10 mouse cellular contexts compared by ENCODE assay signal in genomic region chr7:27576914-27577313, GRCm38 (mm10). TPM values are rescaled to one million over a fixed set of nuclear protein-coding genes. Genes with fewer than 3 reads are reported as not detected.
DNase-seq lines count a peak whose midpoint lies in the region; ATAC-seq and TF ChIP-seq lines count a peak whose summit lies in the region.
"Had no signal": no experiment of that assay in that cellular context is flagged by ENCODE, and none has a peak within 500 bp of the region (broad histone marks: within the 10 kb centered on the region; RNA-seq: fewer than 3 reads in every experiment).

No protein-coding gene starts in this region.

- peaks cover 68% of the 10 kb centered on the region for H3K36me3 ChIP-seq in intestine, postnatal 0 days (ENCODE audit: control insufficient read depth, insufficient read depth)
- peaks cover 45% of the 10 kb centered on the region for H3K36me3 ChIP-seq in intestine, embryonic 15.5 days
- peaks cover 24% of the 10 kb centered on the region for H3K36me3 ChIP-seq in ES-Bruce4 (ENCODE audit: control insufficient read depth, insufficient read depth, low read length, poor library complexity, severe bottlenecking)
- H3K36me3 ChIP-seq in lung, postnatal 0 days (ENCODE audit: insufficient read depth, low read length): 0 out of 2 replicates have a peak, but pooled peaks cover 12% of the 10 kb centered on the region
- peaks cover 90% of the 10 kb centered on the region for H3K36me3 ChIP-seq in hindbrain, embryonic 13.5 days

- TF ChIP-seq CTCF in intestine, postnatal 0 days (IDR thresholded peaks at IDR 0.05; ENCODE audit: low read depth): peak; percentile 76
- peak; percentile 68 for TF ChIP-seq CTCF in ES-Bruce4 (IDR thresholded peaks at IDR 0.05; ENCODE audit: low read depth, low read length)
- peak; percentile 37; the same call in 1 of the 2 replicates for TF ChIP-seq CTCF in bone marrow macrophage, adult 2 months (IDR thresholded peaks at IDR 0.05; ENCODE audit: low read depth, low read length)
- peak; percentile 70 for TF ChIP-seq CTCF in lung, postnatal 0 days (IDR thresholded peaks at IDR 0.05)

- peak; percentile 48 for DNase-seq in lung, postnatal 0 days (ENCODE audit: low spot score)
- peak; percentile 9 to 40 for DNase-seq in thymus, postnatal 10 days (ENCODE audit: low spot score in 2 of 2)

- H3K9ac ChIP-seq in intestine, postnatal 0 days (ENCODE audit: low read depth, low read length): no peak overlapping the region
- no peak overlapping the region for H3K9ac ChIP-seq in intestine, embryonic 15.5 days
- no peak overlapping the region for H3K9ac ChIP-seq in ES-Bruce4 (ENCODE audit: low read depth, poor library complexity, severe bottlenecking)
- H3K9ac ChIP-seq in lung, postnatal 0 days (replicated peaks; ENCODE audit: low read depth): no peak overlapping the region
- no peak overlapping the region for H3K9ac ChIP-seq in hindbrain, embryonic 13.5 days
- H3K9ac ChIP-seq: embryonic facial prominence, embryonic 15.5 days; limb, embryonic 12.5 days had no signal

- H3K4me2 ChIP-seq in intestine, postnatal 0 days (replicated peaks; ENCODE audit: low read depth): no peak overlapping the region
- H3K4me2 ChIP-seq in intestine, embryonic 15.5 days (replicated peaks): no peak overlapping the region
- no peak overlapping the region for H3K4me2 ChIP-seq in lung, postnatal 0 days (replicated peaks; ENCODE audit: low read depth, low read length)
- no peak overlapping the region for H3K4me2 ChIP-seq in hindbrain, embryonic 13.5 days
- H3K4me2 ChIP-seq: embryonic facial prominence, embryonic 15.5 days; limb, embryonic 12.5 days had no signal

- H3K4me1 ChIP-seq in intestine, postnatal 0 days (replicated peaks; ENCODE audit: control insufficient read depth, insufficient read depth, low read length): no peaks in the 10 kb centered on the region
- H3K4me1 ChIP-seq in intestine, embryonic 15.5 days (replicated peaks): no peaks in the 10 kb centered on the region
- peaks cover 2% of the 10 kb centered on the region for H3K4me1 ChIP-seq in ES-Bruce4 (ENCODE audit: control insufficient read depth, insufficient read depth, low read length)
- H3K4me1 ChIP-seq in bone marrow macrophage, adult 2 months (ENCODE audit: control insufficient read depth, insufficient read depth, low read length): peaks cover 50% of the 10 kb centered on the region
- H3K4me1 ChIP-seq in lung, postnatal 0 days (ENCODE audit: insufficient read depth, low read depth, low read length): no peaks in the 10 kb centered on the region
- H3K4me1 ChIP-seq in hindbrain, embryonic 13.5 days (replicated peaks): no peaks in the 10 kb centered on the region
- H3K4me1 ChIP-seq: limb, embryonic 12.5 days had no signal

- TF ChIP-seq POLR2A in ES-Bruce4 (IDR thresholded peaks at IDR 0.05; ENCODE audit: insufficient read depth, low read length): no peak
- no peak for TF ChIP-seq POLR2A in bone marrow macrophage, adult 2 months (IDR thresholded peaks at IDR 0.05; ENCODE audit: borderline replicate concordance, low read depth, low read length)

- 70% methylated on average over 6 of the region's 6 CpGs for WGBS in intestine, postnatal 0 days
- WGBS in intestine, embryonic 15.5 days: 66% methylated on average over 6 of the region's 6 CpGs
- 66% methylated on average over 6 of the region's 6 CpGs for WGBS in lung, postnatal 0 days
- WGBS in hindbrain, embryonic 13.5 days: 75% methylated on average over 6 of the region's 6 CpGs

- no peak overlapping the region for H3K4me3 ChIP-seq in intestine, postnatal 0 days (ENCODE audit: low read depth, low read length)
- H3K4me3 ChIP-seq in intestine, embryonic 15.5 days (replicated peaks): no peak overlapping the region
- H3K4me3 ChIP-seq in ES-Bruce4 (ENCODE audit: low read depth, low read length): no peak overlapping the region
- no peak overlapping the region for H3K4me3 ChIP-seq in bone marrow macrophage, adult 2 months (ENCODE audit: insufficient read depth, low read length)
- no peak overlapping the region for H3K4me3 ChIP-seq in lung, postnatal 0 days (ENCODE audit: low read depth, low read length)
- no peak overlapping the region for H3K4me3 ChIP-seq in hindbrain, embryonic 13.5 days
- H3K4me3 ChIP-seq: embryonic facial prominence, embryonic 15.5 days; limb, embryonic 12.5 days had no signal

- ATAC-seq in intestine, postnatal 0 days: 0 out of 2 replicates have a peak, but pooled peaks have one; percentile 39
- no peak for ATAC-seq in intestine, embryonic 15.5 days
- peak; percentile 80 to 83 for ATAC-seq in hematopoietic stem cell, adult 5-6 weeks (replicated peaks in 1 of 2; ENCODE audit: insufficient read depth in 1 of 2, low FRiP score in 2 of 2, low TSS enrichment in 1 of 2, low read depth in 1 of 2, poor library complexity in 2 of 2, severe bottlenecking in 2 of 2)
- peak; percentile 65 for ATAC-seq in lung, postnatal 0 days
- ATAC-seq in hindbrain, embryonic 13.5 days (ENCODE audit: low FRiP score): no peak

- H3K9me3 ChIP-seq in intestine, postnatal 0 days (ENCODE audit: control insufficient read depth): no peaks in the 10 kb centered on the region
- H3K9me3 ChIP-seq in intestine, embryonic 15.5 days: no peaks in the 10 kb centered on the region
- H3K9me3 ChIP-seq in ES-Bruce4 (replicated peaks; ENCODE audit: control insufficient read depth, insufficient read depth, low read length, poor library complexity, severe bottlenecking): no peaks in the 10 kb centered on the region
- no peaks in the 10 kb centered on the region for H3K9me3 ChIP-seq in lung, postnatal 0 days (ENCODE audit: low read length)
- no peaks in the 10 kb centered on the region for H3K9me3 ChIP-seq in hindbrain, embryonic 13.5 days
- H3K9me3 ChIP-seq: embryonic facial prominence, embryonic 15.5 days; limb, embryonic 12.5 days had no signal

- no peaks in the 10 kb centered on the region for H3K27me3 ChIP-seq in intestine, postnatal 0 days (replicated peaks; ENCODE audit: control insufficient read depth, insufficient read depth, low read length)
- H3K27me3 ChIP-seq in intestine, embryonic 15.5 days (replicated peaks): no peaks in the 10 kb centered on the region
- H3K27me3 ChIP-seq in ES-Bruce4 (ENCODE audit: control insufficient read depth, insufficient read depth, low read length, poor library complexity, severe bottlenecking): no peaks in the 10 kb centered on the region
- no peaks in the 10 kb centered on the region for H3K27me3 ChIP-seq in lung, postnatal 0 days (replicated peaks; ENCODE audit: insufficient read depth, low read length)
- no peaks in the 10 kb centered on the region for H3K27me3 ChIP-seq in hindbrain, embryonic 13.5 days
- H3K27me3 ChIP-seq: embryonic facial prominence, embryonic 15.5 days; limb, embryonic 12.5 days had no signal

- no peak overlapping the region for H3K27ac ChIP-seq in intestine, postnatal 0 days (ENCODE audit: low read depth, low read length)
- no peak overlapping the region for H3K27ac ChIP-seq in intestine, embryonic 15.5 days
- H3K27ac ChIP-seq in ES-Bruce4 (ENCODE audit: insufficient read depth, low read length): no peak overlapping the region
- peak overlapping the region; percentile 67 for H3K27ac ChIP-seq in bone marrow macrophage, adult 2 months (ENCODE audit: insufficient read depth, low read depth, low read length)
- no peak overlapping the region for H3K27ac ChIP-seq in lung, postnatal 0 days (ENCODE audit: low read length)
- no peak overlapping the region for H3K27ac ChIP-seq in hindbrain, embryonic 13.5 days
- H3K27ac ChIP-seq: embryonic facial prominence, embryonic 15.5 days; limb, embryonic 12.5 days had no signal

- TF ChIP-seq EP300 in ES-Bruce4 (IDR thresholded peaks at IDR 0.05; ENCODE audit: insufficient read depth, low read depth, low read length): 0 out of 2 replicates have a peak, but pooled peaks have one; percentile 25
- no peak for TF ChIP-seq EP300 in lung, postnatal 0 days (IDR thresholded peaks at IDR 0.05)

RNA-seq across cellular contexts. Expression of gene Akt2, which starts 14.4 kb away (rescaled TPM):
- 35.8 and 36.4 TPM in 2 replicates for polyA plus RNA-seq in intestine, postnatal 0 days (2015; fragmentation: Nextera tagmentation; extraction: Ambion mirVana)
- 68.4 and 71.1 TPM in 2 replicates for polyA plus RNA-seq in intestine, embryonic 15.5 days (2015; fragmentation: Nextera tagmentation; extraction: Ambion mirVana)
- polyA plus RNA-seq in ES-Bruce4 (2011; ENCODE audit: insufficient read depth, insufficient read length, low read depth, missing spikeins): 38.7 and 39.8 TPM in 2 replicates
- polyA plus RNA-seq in bone marrow macrophage, adult 2 months (2012; ENCODE audit: insufficient read depth, insufficient read length, missing spikeins): 67.1 and 83.5 TPM in 2 replicates
- 56.0 and 63.1 TPM in 2 replicates for total RNA-seq in hematopoietic stem cell, adult 5-6 weeks (2017)
- polyA plus RNA-seq in lung, postnatal 0 days (2015; fragmentation: Nextera tagmentation; extraction: Ambion mirVana): 64.1 and 72.9 TPM in 2 replicates
- 68.0 and 71.0 TPM in 2 replicates for polyA plus RNA-seq in hindbrain, embryonic 13.5 days (2015; fragmentation: Nextera tagmentation; extraction: Ambion mirVana)

RNA-seq across cellular contexts. Expression of gene 2310022A10Rik, which starts 23.9 kb away (rescaled TPM):
- 9.0 and 10.2 TPM in 2 replicates for polyA plus RNA-seq in intestine, postnatal 0 days (2015; fragmentation: Nextera tagmentation; extraction: Ambion mirVana)
- polyA plus RNA-seq in intestine, embryonic 15.5 days (2015; fragmentation: Nextera tagmentation; extraction: Ambion mirVana): 21.7 and 24.1 TPM in 2 replicates
- polyA plus RNA-seq in ES-Bruce4 (2011; ENCODE audit: insufficient read depth, insufficient read length, low read depth, missing spikeins): 36.1 and 36.7 TPM in 2 replicates
- polyA plus RNA-seq in bone marrow macrophage, adult 2 months (2012; ENCODE audit: insufficient read depth, insufficient read length, missing spikeins): 53.6 and 59.8 TPM in 2 replicates
- 4.8 and 7.4 TPM in 2 replicates for total RNA-seq in hematopoietic stem cell, adult 5-6 weeks (2017)
- 10.5 and 12.3 TPM in 2 replicates for polyA plus RNA-seq in lung, postnatal 0 days (2015; fragmentation: Nextera tagmentation; extraction: Ambion mirVana)
- 32.1 and 34.0 TPM in 2 replicates for polyA plus RNA-seq in hindbrain, embryonic 13.5 days (2015; fragmentation: Nextera tagmentation; extraction: Ambion mirVana)

RNA-seq across cellular contexts. Expression of gene Pld3, which starts 23.9 kb away (rescaled TPM):
- polyA plus RNA-seq in intestine, postnatal 0 days (2015; fragmentation: Nextera tagmentation; extraction: Ambion mirVana): 45.8 and 48.7 TPM in 2 replicates
- polyA plus RNA-seq in intestine, embryonic 15.5 days (2015; fragmentation: Nextera tagmentation; extraction: Ambion mirVana): 64.5 and 65.0 TPM in 2 replicates
- 50.8 and 72.8 TPM in 2 replicates for polyA plus RNA-seq in ES-Bruce4 (2011; ENCODE audit: insufficient read depth, insufficient read length, low read depth, missing spikeins)
- 397 TPM in 2 replicates for polyA plus RNA-seq in bone marrow macrophage, adult 2 months (2012; ENCODE audit: insufficient read depth, insufficient read length, missing spikeins)
- 15.2 and 18.9 TPM in 2 replicates for total RNA-seq in hematopoietic stem cell, adult 5-6 weeks (2017)
- polyA plus RNA-seq in lung, postnatal 0 days (2015; fragmentation: Nextera tagmentation; extraction: Ambion mirVana): 92.4 and 94.5 TPM in 2 replicates
- 126 TPM in 2 replicates for polyA plus RNA-seq in hindbrain, embryonic 13.5 days (2015; fragmentation: Nextera tagmentation; extraction: Ambion mirVana)

RNA-seq across cellular contexts. Expression of gene Hipk4, which starts 53.8 kb away (rescaled TPM):
- polyA plus RNA-seq in intestine, postnatal 0 days (2015; fragmentation: Nextera tagmentation; extraction: Ambion mirVana): 0.10 and 0.24 TPM in 2 replicates
- 0.35 and 0.54 TPM in 2 replicates for polyA plus RNA-seq in intestine, embryonic 15.5 days (2015; fragmentation: Nextera tagmentation; extraction: Ambion mirVana)
- 1.4 and 1.5 TPM in 2 replicates for polyA plus RNA-seq in ES-Bruce4 (2011; ENCODE audit: insufficient read depth, insufficient read length, low read depth, missing spikeins)
- 0.43 TPM in 1 of 2 replicates, not detected in the other for polyA plus RNA-seq in bone marrow macrophage, adult 2 months (2012; ENCODE audit: insufficient read depth, insufficient read length, missing spikeins)
- 0.31 TPM in 1 of 2 replicates, not detected in the other for total RNA-seq in hematopoietic stem cell, adult 5-6 weeks (2017)
- polyA plus RNA-seq in lung, postnatal 0 days (2015; fragmentation: Nextera tagmentation; extraction: Ambion mirVana): 0.27 and 0.31 TPM in 2 replicates
- 0.77 and 0.79 TPM in 2 replicates for polyA plus RNA-seq in hindbrain, embryonic 13.5 days (2015; fragmentation: Nextera tagmentation; extraction: Ambion mirVana)

Comparison
In these comparisons a context has a peak if more than half of its experiments do, and no peak if none do; other contexts are left out.
1. ATAC-seq: peak in intestine, postnatal 0 days (single experiment), hematopoietic stem cell, adult 5-6 weeks (2 of 2) and lung, postnatal 0 days (single experiment); none in intestine, embryonic 15.5 days (single experiment) and hindbrain, embryonic 13.5 days (single experiment).
2. Peak in every context shown above with its lines, with median percentiles within 50 percentile points of each other: CTCF ChIP-seq.